Mouse (Mus musculus) liver, postnatal 0 days (tissue): ENCODE results near the gene Faim2.

Experiments used
- CTCF ChIP-seq: sonication (generic); IDR thresholded peaks from 2 replicates; pipeline ENCODE4 v1.5.1; 2016; ENCODE audit warnings: antibody characterized with exemption, low read depth
- EP300 ChIP-seq: IDR thresholded peaks from 2 replicates; pipeline ENCODE4 v1.6.1; 2016; ENCODE audit warnings: antibody characterized with exemption, low read depth, mild to moderate bottlenecking

DNA sequence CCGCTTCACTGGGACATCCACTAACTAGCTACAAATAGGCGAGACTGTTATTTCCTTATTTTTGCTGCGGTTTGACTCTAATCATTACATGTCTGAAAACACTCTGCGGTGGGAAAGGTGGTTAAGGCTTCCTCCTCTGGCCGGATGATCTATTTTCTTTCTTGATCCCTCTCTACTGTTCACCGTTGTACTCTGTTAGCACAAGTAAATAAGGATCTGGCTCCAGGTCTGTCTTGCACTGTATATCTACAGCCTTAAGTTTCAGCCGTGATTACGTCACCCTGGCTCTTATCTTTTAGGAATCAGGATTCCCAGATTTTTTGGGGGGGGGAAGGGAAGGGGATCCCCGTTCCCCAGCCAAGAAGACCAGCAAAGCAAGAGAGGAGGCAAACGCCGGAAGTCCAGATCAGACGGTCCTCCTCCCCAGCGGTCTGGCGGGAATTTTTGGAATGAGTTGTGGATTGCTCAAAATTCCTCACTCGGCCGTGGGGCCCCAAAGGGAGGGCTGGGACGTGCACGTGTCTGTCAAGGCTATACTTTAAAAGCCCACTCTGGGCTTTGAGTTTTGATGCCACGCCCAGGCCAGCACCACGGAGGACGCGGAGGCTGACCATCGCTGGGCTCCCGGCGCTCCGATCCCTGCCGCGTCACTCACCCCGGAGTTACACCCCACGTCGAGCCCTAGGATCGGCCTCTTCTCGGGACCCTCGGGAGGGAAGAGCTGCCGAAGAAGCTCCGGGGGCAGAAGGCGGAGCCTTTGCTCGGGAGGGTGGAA lies 54.0 kb downstream of the Faim2 start:
- TF ChIP-seq CTCF (no peak), EP300 (no peak; the same call in 1 of the 2 replicates)
